Mouse (Mus musculus): ENCODE data around the gene Myt1l. TPM values are rescaled to one million over a fixed set of nuclear protein-coding genes. Genes with fewer than 3 reads are reported as not detected.
A peak's percentile ranks its signal among the peaks of the same experiment; 100 is the strongest.

The Myt1l gene
- total and polyA plus RNA-seq, 2 experiments from 2014 or later = 0.34 TPM; not detected in 1

GRCm38 (mm10) chr12:29873281-29873772, 345.1 kb downstream of the Myt1l start:
- Histone ChIP-seq H3K36me3 (replicated peaks; ENCODE audit: control insufficient read depth, insufficient read depth, low read length) (no peaks in the 10 kb centered on the region), H3K9me3 (replicated peaks; ENCODE audit: control insufficient read depth, low read length) (no peaks in the 10 kb centered on the region), H3K9ac (replicated peaks; ENCODE audit: low read depth, low read length) (no peak overlapping the region), H3K4me2 (ENCODE audit: low read depth, low read length) (no peak overlapping the region), H3K4me1 (ENCODE audit: control insufficient read depth, insufficient read depth) (0 out of 2 replicates have a peak, but pooled peaks cover 4% of the 10 kb centered on the region), H3K27me3 (ENCODE audit: control insufficient read depth, insufficient read depth, low read length) (no peaks in the 10 kb centered on the region), H3K4me3 (ENCODE audit: low read depth, low read length) (no peak overlapping the region), H3K27ac (ENCODE audit: low read depth) (no peak overlapping the region)
- DNase-seq (ENCODE audit: low spot score) = no peak
- no peak for TF ChIP-seq EP300 (IDR thresholded peaks at IDR 0.05; ENCODE audit: low read depth)
- TF ChIP-seq CTCF (IDR thresholded peaks at IDR 0.05; ENCODE audit: low read depth) = no peak
- no peak for ATAC-seq (ENCODE audit: insufficient read depth, low read depth)
- WGBS = 26% methylated on average over 1 of the region's 1 CpGs

- Histone ChIP-seq H3K36me3 (replicated peaks; ENCODE audit: control insufficient read depth, insufficient read depth, low read length) (no peaks in the 10 kb centered on the region), H3K9me3 (replicated peaks; ENCODE audit: control insufficient read depth, low read length) (no peaks in the 10 kb centered on the region), H3K9ac (replicated peaks; ENCODE audit: low read depth, low read length) (no peak overlapping the region), H3K27me3 (ENCODE audit: control insufficient read depth, insufficient read depth, low read length) (no peaks in the 10 kb centered on the region), H3K27ac (ENCODE audit: low read depth) (no peak overlapping the region), H3K4me1 (ENCODE audit: control insufficient read depth, insufficient read depth) (0 out of 2 replicates have a peak, but pooled peaks cover 4% of the 10 kb centered on the region), H3K4me3 (ENCODE audit: low read depth, low read length) (no peak overlapping the region), H3K4me2 (ENCODE audit: low read depth, low read length) (no peak overlapping the region)
- WGBS = 87% methylated on average over 10 of the region's 10 CpGs
- ATAC-seq (ENCODE audit: insufficient read depth, low read depth) = no peak
- DNase-seq (ENCODE audit: low spot score) = no peak
- TF ChIP-seq EP300 (IDR thresholded peaks at IDR 0.05; ENCODE audit: low read depth) (no peak), CTCF (IDR thresholded peaks at IDR 0.05; ENCODE audit: low read depth) (no peak)
Measured at GRCm38 (mm10) chr12:29877977-29878376, 349.8 kb downstream of the Myt1l start.

- H3K9me3 ChIP-seq (replicated peaks; ENCODE audit: control insufficient read depth, low read length) = no peaks in the 10 kb centered on the region
- ATAC-seq (ENCODE audit: insufficient read depth, low read depth) = peak; percentile 44
- no peak for TF ChIP-seq EP300 (IDR thresholded peaks at IDR 0.05; ENCODE audit: low read depth)
- peak; percentile 90 for TF ChIP-seq CTCF (IDR thresholded peaks at IDR 0.05; ENCODE audit: low read depth)
- H3K27me3 ChIP-seq (ENCODE audit: control insufficient read depth, insufficient read depth, low read length) = no peaks in the 10 kb centered on the region
- H3K4me2 ChIP-seq (ENCODE audit: low read depth, low read length) = no peak overlapping the region
- H3K4me1 ChIP-seq (ENCODE audit: control insufficient read depth, insufficient read depth) = no peaks in the 10 kb centered on the region
- H3K36me3 ChIP-seq (replicated peaks; ENCODE audit: control insufficient read depth, insufficient read depth, low read length) = no peaks in the 10 kb centered on the region
- H3K27ac ChIP-seq (ENCODE audit: low read depth) = no peak overlapping the region
- WGBS = 14% methylated on average over 9 of the region's 9 CpGs
- no peak overlapping the region for H3K9ac ChIP-seq (replicated peaks; ENCODE audit: low read depth, low read length)
- DNase-seq (ENCODE audit: low spot score) = peak; percentile 55
- no peak overlapping the region for H3K4me3 ChIP-seq (ENCODE audit: low read depth, low read length)
Measured at GRCm38 (mm10) chr12:29882871-29883617, 354.9 kb downstream of the Myt1l start.

- TF ChIP-seq EP300 (IDR thresholded peaks at IDR 0.05; ENCODE audit: low read depth) = no peak
- TF ChIP-seq CTCF (IDR thresholded peaks at IDR 0.05; ENCODE audit: low read depth) = no peak
- H3K27ac ChIP-seq (ENCODE audit: low read depth) = no peak overlapping the region
- no peaks in the 10 kb centered on the region for H3K36me3 ChIP-seq (replicated peaks; ENCODE audit: control insufficient read depth, insufficient read depth, low read length)
- H3K27me3 ChIP-seq (ENCODE audit: control insufficient read depth, insufficient read depth, low read length) = no peaks in the 10 kb centered on the region
- no peaks in the 10 kb centered on the region for H3K4me1 ChIP-seq (ENCODE audit: control insufficient read depth, insufficient read depth)
- H3K9ac ChIP-seq (replicated peaks; ENCODE audit: low read depth, low read length) = no peak overlapping the region
- DNase-seq (ENCODE audit: low spot score) = no peak
- H3K4me3 ChIP-seq (ENCODE audit: low read depth, low read length) = no peak overlapping the region
- ATAC-seq (ENCODE audit: insufficient read depth, low read depth) = no peak
- 71% methylated on average over 5 of the region's 5 CpGs for WGBS
- no peaks in the 10 kb centered on the region for H3K9me3 ChIP-seq (replicated peaks; ENCODE audit: control insufficient read depth, low read length)
- H3K4me2 ChIP-seq (ENCODE audit: low read depth, low read length) = no peak overlapping the region
Measured at GRCm38 (mm10) chr12:29884376-29884775, 356.2 kb downstream of the Myt1l start.

GRCm38 (mm10) chr12:29894669-29895068, 366.5 kb downstream of the Myt1l start:
- no peak for ATAC-seq (ENCODE audit: insufficient read depth, low read depth)
- DNase-seq (ENCODE audit: low spot score) = peak; percentile 8
- no peak overlapping the region for H3K4me3 ChIP-seq (ENCODE audit: low read depth, low read length)

More at GRCm38 (mm10) chr12:29894669-29895068, 366.5 kb downstream of the Myt1l start:
- 20% methylated on average over 3 of the region's 3 CpGs for WGBS
- no peak overlapping the region for H3K9ac ChIP-seq (replicated peaks; ENCODE audit: low read depth, low read length)
- H3K4me2 ChIP-seq (ENCODE audit: low read depth, low read length) = no peak overlapping the region
- no peaks in the 10 kb centered on the region for H3K27me3 ChIP-seq (ENCODE audit: control insufficient read depth, insufficient read depth, low read length)
- TF ChIP-seq CTCF (IDR thresholded peaks at IDR 0.05; ENCODE audit: low read depth) (peak; percentile 64), EP300 (IDR thresholded peaks at IDR 0.05; ENCODE audit: low read depth) (no peak)
- no peaks in the 10 kb centered on the region for H3K4me1 ChIP-seq (ENCODE audit: control insufficient read depth, insufficient read depth)
- H3K27ac ChIP-seq (ENCODE audit: low read depth) = no peak overlapping the region
- no peaks in the 10 kb centered on the region for H3K9me3 ChIP-seq (replicated peaks; ENCODE audit: control insufficient read depth, low read length)
- no peaks in the 10 kb centered on the region for H3K36me3 ChIP-seq (replicated peaks; ENCODE audit: control insufficient read depth, insufficient read depth, low read length)

Measured in heart, postnatal 0 days (tissue).